Mouse (Mus musculus) kidney, postnatal 25 days (tissue): ENCODE data around the gene Rae1.

Source experiments
- DNase-seq, 2 experiments: peaks; one replicate each; pipeline ENCODE4 v3.0.0; 2021; ENCODE audit warnings: mixed read lengths in 2 of 2

Gene Rae1

GRCm38 (mm10) chr2:172999630-173000284 is at the start of gene Rae1:
Rae1 (plus strand) TSS chr2:173000117.
- peak; percentile 98 for DNase-seq

GRCm38 (mm10) chr2:172950119-172950676 is 49.7 kb upstream of the Rae1 start:
- no peak for DNase-seq

- DNase-seq: no peak
These were observed 49.2 kb upstream of the Rae1 start for GRCm38 (mm10) chr2:172950722-172951121.

GRCm38 (mm10) chr2:172951976-172952375 is 47.9 kb upstream of the Rae1 start:
- no peak for DNase-seq

GRCm38 (mm10) chr2:172958579-172958978 is 41.3 kb upstream of the Rae1 start:
- no peak for DNase-seq

GRCm38 (mm10) chr2:172959006-172959768 is 40.7 kb upstream of the Rae1 start:
- DNase-seq: peak in 1 of 2 experiments; percentile 47

GRCm38 (mm10) chr2:172960350-172960749 is 39.6 kb upstream of the Rae1 start:
- DNase-seq: no peak

GRCm38 (mm10) chr2:172961211-172961610 is 38.7 kb upstream of the Rae1 start:
- DNase-seq: peak; percentile 65 to 85

- DNase-seq: peak; percentile 70 to 82
These were observed 34.7 kb upstream of the Rae1 start for GRCm38 (mm10) chr2:172965249-172965648.

- DNase-seq: no peak
These were observed 33.4 kb upstream of the Rae1 start for GRCm38 (mm10) chr2:172966480-172966879.

GRCm38 (mm10) chr2:172971865-172972264 is 28.1 kb upstream of the Rae1 start:
- DNase-seq: no peak

GRCm38 (mm10) chr2:172973806-172974565 is 25.9 kb upstream of the Rae1 start:
- DNase-seq: peak; percentile 23 to 57

GRCm38 (mm10) chr2:172974701-172975100 is 25.2 kb upstream of the Rae1 start:
- DNase-seq: no peak

GRCm38 (mm10) chr2:172975159-172975558 is 24.8 kb upstream of the Rae1 start:
- DNase-seq: no peak

GRCm38 (mm10) chr2:172976661-172977238 is 23.2 kb upstream of the Rae1 start:
- no peak for DNase-seq

- no peak for DNase-seq
These were observed 22.3 kb upstream of the Rae1 start, which contains the start of gene Spo11 for GRCm38 (mm10) chr2:172977409-172978130. Spo11 (plus strand) TSS chr2:172977700.

GRCm38 (mm10) chr2:172978131-172978633 is 21.7 kb upstream of the Rae1 start:
- DNase-seq: no peak

GRCm38 (mm10) chr2:172979666-172980345 is 20.1 kb upstream of the Rae1 start:
- DNase-seq: no peak

GRCm38 (mm10) chr2:172982776-172983561 is 16.9 kb upstream of the Rae1 start:
- peak; percentile 81 to 89 for DNase-seq

GRCm38 (mm10) chr2:172990161-172990560 is 9.8 kb upstream of the Rae1 start:
- DNase-seq: no peak
